Mouse (Mus musculus) NIH3T3 (cell line): ENCODE measurements around the gene Myl6.

Source experiments
- DNase-seq: peaks from one replicate; pipeline ENCODE4 v3.0.0-alpha.2; 2012; ENCODE audit warnings: low read depth

Myl6 gene

GRCm38 (mm10) chr10:128493695-128494666 lies at the start of gene Myl6:
TSS of gene Myl6 (minus strand) at chr10:128494145.
- peak; percentile 100 for DNase-seq

DNA sequence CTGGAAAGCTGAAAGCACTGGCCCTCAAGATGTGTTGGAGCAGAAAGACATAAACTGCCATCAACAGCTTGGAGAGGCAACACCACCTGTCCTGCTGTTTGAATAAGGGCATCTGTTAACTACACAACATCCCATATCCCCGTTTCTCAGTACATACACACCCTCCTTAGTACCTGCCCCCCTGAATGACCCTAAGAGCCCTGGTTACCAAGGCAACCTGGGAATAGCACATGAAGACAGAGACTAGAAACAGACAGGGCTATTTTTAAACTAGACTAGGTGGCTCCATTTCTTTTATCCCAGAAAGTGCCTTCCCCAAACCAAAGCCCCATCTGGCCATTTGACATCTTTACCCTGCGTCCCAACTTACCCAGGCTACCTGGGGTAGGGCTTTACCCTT lies 49.2 kb upstream of the Myl6 start:
- no peak for DNase-seq

DNA sequence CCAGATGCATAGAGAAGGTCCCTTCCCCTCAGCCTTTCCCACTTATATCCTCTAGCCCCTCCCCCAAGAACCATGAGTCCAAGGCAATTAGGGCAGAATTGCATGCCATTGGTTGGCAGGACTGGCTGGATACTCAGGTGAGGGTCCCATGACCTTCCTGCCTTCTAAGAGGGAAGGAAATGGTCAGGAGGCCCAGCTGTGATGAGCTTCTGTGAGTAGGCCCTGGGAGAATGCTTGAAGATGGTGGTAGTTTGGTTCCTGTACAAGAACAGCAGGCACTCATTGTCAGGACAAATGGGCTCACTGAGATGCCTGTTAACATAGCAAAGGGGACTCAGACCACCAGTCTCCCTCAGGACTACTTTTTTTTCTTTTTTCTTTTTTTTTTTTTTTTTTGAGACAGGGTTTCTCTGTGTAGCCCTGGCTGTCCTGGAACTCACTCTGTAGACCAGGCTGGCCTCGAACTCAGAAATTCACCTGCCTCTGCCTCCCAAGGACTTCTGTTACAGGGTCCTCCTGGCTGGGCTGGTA lies 44.5 kb upstream of the Myl6 start:
- DNase-seq, result no peak

DNA sequence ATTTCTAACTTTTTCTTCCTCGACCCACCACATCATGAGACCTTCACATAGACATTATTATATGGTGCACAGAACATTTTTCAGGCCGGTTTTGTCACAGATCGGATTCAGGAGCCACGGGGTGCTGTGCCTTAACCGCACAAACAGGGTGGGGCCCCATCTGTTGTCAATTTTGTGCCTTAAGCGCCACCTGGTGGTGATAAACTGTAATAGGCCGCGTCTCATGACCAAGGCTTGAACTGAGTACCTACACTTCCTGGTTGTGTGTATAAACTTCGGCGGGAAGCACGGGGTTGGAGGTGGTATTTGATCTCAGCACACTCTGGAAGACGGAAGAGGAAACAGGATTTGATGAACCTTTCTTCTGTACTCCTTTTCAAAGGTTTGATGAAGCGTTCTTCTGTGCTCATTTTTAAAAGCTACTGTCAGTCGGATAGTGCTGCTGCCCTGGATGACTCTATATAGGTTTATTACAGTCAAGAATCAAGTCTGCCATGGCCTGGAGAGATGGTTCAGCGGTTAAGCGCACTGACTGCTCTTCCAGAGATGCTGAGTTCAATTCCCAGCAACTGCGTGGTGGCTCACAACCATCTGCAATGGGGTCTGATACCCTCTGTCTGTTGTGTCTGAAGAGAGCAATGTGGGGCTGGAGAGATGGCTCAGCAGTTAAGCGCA lies 42.5 kb upstream of the Myl6 start:
- DNase-seq, result peak; percentile 98

- no peak for DNase-seq
These were observed 41.8 kb upstream of the Myl6 start for GRCm38 (mm10) chr10:128535624-128536265.

DNA sequence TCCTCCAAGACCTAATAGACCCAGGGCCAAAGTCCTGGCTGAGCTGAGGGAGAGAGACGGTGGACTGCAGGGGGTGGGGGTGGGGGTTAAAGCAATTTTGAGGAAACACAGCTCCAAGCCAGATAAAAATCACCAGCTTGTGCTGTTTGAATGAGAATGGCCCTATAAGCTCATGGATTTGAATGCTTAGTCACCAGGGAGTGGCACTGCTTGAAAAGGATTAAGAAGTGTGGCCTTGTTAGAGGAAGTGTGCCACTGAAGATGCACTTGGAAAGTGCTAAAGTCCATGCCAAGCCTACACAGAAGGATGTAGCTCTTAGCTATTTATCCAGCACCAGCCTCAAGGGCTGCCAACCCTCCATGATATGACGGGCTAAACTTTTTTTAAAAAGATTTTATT lies 41.3 kb upstream of the Myl6 start:
- DNase-seq, result no peak

- DNase-seq, result peak; percentile 40
These were observed 32.7 kb upstream of the Myl6 start for GRCm38 (mm10) chr10:128526366-128527356.

- DNase-seq, result peak; percentile 99
These were observed 31.8 kb upstream of the Myl6 start, which contains the start of gene Esyt1 for GRCm38 (mm10) chr10:128525671-128526308. TSS of gene Esyt1 (minus strand) at chr10:128525871.

DNA sequence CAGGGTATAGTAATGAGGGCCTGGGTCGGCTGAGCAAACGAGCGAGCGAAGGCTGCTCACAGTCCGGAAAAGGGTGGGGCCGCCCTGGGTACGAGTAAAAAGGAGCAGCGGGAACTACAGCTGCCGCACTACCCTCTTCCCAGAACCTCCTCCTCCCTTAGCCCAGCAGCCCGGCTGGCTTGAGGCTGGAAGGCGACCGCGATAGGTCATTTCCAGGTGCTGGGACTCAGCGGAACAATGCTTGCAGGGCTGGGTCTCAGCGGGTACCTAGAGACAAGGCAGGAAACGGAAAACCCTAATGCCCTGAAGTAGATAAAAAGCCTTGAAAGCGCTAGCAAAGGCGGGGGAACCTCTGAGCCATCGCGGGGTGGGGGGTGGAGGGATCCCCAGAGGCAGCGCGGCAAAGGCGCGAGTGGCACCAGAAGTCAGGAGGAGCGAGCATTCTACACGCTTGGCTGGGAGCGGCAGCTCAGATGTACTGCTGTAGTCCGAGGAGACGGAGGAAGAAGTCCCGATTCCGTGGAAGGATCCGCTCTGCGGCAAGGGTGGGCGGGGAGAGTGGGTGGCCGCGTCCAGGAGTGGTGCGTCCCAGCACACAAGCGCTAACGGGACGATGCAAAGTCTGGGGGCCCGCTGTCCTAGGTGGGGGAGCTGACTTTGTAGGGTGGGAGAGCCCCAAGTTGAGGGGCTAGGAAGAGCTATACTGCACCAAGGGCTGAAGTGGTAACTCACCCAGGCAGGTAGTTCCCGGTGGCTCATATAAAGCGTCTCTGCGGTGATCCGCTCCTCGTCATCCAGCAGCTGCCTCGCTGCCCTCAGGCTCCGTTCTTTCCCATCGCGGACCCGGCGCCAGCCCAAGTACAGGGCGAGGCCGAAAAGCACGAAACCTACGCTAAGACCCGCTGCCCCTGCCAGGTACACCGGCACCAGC lies 31.1 kb upstream of the Myl6 start:
- peak; percentile 76 for DNase-seq

- peak; percentile 24 for DNase-seq
These were observed 30.3 kb upstream of the Myl6 start for GRCm38 (mm10) chr10:128524111-128524731.

GRCm38 (mm10) chr10:128522351-128522750 lies 28.4 kb upstream of the Myl6 start:
- DNase-seq, result no peak

DNA sequence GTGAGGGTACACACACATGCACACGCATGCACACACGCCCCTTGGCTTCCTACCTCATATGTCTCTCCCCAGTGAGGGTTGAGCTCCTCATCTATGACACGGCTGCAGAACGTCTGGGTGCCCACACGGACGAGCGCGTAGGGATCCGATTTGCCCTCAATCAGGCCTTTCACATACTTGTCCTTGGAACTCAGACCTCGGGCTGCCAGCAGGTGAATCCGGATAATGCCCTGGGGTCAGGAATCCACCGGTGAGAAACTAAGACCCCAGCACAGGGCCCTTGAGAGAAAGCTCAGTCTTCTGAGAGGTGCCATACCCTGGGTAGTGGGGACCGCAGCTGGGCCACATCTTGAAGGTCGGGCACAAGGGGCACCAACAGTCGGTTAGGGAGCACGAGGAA lies 26.6 kb upstream of the Myl6 start:
- no peak for DNase-seq

DNA sequence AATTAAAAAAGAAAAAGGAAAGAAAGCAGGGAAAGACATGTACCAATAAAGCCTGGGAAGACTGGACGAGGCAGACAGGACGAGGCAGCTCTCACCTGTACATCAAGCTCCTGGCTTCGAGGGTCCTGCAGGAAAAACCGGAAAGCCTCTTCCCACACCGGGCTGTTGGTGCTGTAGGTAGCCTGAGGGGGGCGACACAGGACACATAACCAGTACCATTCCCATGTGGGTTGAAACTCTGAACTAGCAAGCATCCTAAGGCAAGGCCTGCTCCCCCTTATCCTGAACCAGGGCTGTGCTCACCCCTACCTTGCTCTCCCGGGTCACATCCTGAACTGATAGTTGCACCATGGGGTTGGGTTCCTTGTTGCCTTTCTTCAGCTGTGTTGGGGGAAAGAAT lies 24.9 kb upstream of the Myl6 start:
- DNase-seq, result peak; percentile 74

GRCm38 (mm10) chr10:128516677-128517076 lies 22.7 kb upstream of the Myl6 start:
- no peak for DNase-seq

DNA sequence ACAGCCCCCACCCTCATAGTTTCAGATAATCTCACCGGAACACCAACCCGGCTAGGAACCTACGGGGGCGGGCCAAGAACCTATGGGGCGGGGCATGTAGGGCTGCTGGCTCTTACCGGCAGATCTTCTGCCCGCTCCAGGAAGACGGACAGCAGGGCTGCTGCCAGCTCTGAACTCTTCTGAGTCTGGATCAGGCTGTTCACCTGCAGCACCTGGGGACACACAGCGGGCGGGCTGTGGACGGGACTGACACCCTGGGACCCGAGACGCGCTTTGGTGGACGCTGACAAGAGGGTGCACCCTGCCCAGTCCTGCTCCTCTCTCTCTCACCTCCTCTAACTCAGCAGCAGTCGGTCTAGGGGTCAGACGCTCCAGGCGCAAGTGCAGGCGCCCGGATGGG lies 22.1 kb upstream of the Myl6 start:
- no peak for DNase-seq

GRCm38 (mm10) chr10:128515044-128515443 lies 21.1 kb upstream of the Myl6 start:
- DNase-seq, result no peak

DNA sequence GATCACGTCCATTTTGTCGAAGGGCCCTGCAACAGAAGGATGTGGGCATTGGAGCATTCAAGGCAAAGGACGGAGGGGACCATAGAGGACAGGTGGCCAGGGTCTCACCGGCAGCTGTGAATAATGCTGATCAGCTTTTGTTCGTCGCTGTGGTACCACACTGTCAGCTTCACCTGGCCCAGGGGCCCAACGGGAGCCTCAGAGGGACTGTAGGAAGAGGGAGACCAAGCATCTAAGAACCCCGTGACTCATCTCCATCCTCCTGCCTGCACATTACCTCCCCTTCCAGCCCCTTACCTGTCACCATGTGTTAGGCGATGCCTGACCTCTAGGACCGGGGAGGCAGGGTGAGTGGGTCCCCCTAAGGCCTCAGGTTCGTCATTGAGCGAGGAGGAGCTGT lies 17.8 kb upstream of the Myl6 start:
- no peak for DNase-seq

DNA sequence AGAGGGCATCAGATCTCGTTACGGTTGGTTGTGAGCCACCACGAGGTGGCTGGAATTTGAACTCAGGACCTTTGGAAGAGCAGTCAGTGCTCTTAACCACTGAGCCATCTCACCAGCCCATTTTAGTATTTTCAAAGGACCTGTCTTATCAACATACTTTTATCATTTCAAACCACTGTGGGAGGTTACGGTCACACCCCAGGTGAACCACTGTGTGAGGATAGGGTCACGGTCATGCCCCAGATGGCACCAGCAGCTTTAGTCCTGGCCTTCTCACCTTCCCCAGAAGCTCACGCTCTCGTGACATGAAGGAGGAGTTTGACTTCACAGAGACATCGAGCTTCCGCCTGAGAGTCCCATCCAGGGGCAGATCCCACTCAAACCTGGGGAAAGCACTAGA lies 17.2 kb upstream of the Myl6 start:
- no peak for DNase-seq

GRCm38 (mm10) chr10:128510301-128510700 lies 16.4 kb upstream of the Myl6 start:
- DNase-seq, result no peak
